ENCODE assay signal across 9 mouse cellular contexts in genomic region chr6:99803983-99804904, GRCm38 (mm10).
DNase-seq lines count a peak whose midpoint lies in the region; ATAC-seq and TF ChIP-seq lines count a peak whose summit lies in the region.
"Had no signal": no experiment of that assay in that cellular context is flagged by ENCODE, and none has a peak within 500 bp of the region (broad histone marks: within the 10 kb centered on the region; RNA-seq: fewer than 3 reads in every experiment).

No protein-coding gene starts in this region.

- peak overlapping the region; percentile 51; the same call in 1 of the 2 replicates for H3K4me2 ChIP-seq in CH12.LX (ENCODE audit: insufficient read depth, low read depth, poor library complexity, severe bottlenecking)
- peak overlapping the region; percentile 53 for H3K4me2 ChIP-seq in forebrain, embryonic 12.5 days
- peak overlapping the region; percentile 32; the same call in 1 of the 2 replicates for H3K4me2 ChIP-seq in heart, postnatal 0 days (ENCODE audit: low read depth, low read length)
- no peak overlapping the region for H3K4me2 ChIP-seq in liver, embryonic 14.5 days (ENCODE audit: low read depth)
- peak overlapping the region; percentile 46 for H3K4me2 ChIP-seq in neural tube, embryonic 15.5 days
- H3K4me2 ChIP-seq: liver, embryonic 15.5 days had no signal

- H3K79me2 ChIP-seq in CH12.LX (replicated peaks; ENCODE audit: control insufficient read depth, extremely low read depth, insufficient read depth, poor library complexity, severe bottlenecking) = no peaks in the 10 kb centered on the region

- H3K9me3 ChIP-seq in CH12.LX (replicated peaks; ENCODE audit: low read length) = peaks cover 7% of the 10 kb centered on the region
- H3K9me3 ChIP-seq in forebrain, embryonic 12.5 days = 0 out of 2 replicates have a peak, but pooled peaks cover 3% of the 10 kb centered on the region
- no peaks in the 10 kb centered on the region for H3K9me3 ChIP-seq in heart, postnatal 0 days (replicated peaks; ENCODE audit: control insufficient read depth, low read length)
- no peaks in the 10 kb centered on the region for H3K9me3 ChIP-seq in liver, embryonic 14.5 days (ENCODE audit: control insufficient read depth, low read length)
- H3K9me3 ChIP-seq in neural tube, embryonic 15.5 days (replicated peaks) = no peaks in the 10 kb centered on the region
- H3K9me3 ChIP-seq: liver, embryonic 15.5 days had no signal

- no peak for TF ChIP-seq EP300 in CH12.LX (IDR thresholded peaks at IDR 0.05; ENCODE audit: low read length)
- TF ChIP-seq EP300 in heart, postnatal 0 days (IDR thresholded peaks at IDR 0.05; ENCODE audit: low read depth) = no peak
- no peak for TF ChIP-seq EP300 in liver, embryonic 14.5 days (IDR thresholded peaks at IDR 0.05; ENCODE audit: low read depth)

- peak; percentile 91 for TF ChIP-seq RAD21 in CH12.LX (IDR thresholded peaks at IDR 0.05; ENCODE audit: low read depth, low read length)

- H3K4me1 ChIP-seq in CH12.LX (ENCODE audit: control insufficient read depth in 1 of 2, insufficient read depth in 2 of 2) = peaks cover 7 to 21% of the 10 kb centered on the region in 2 experiments; a peak in 3 of 4 replicates
- peaks cover 7% of the 10 kb centered on the region for H3K4me1 ChIP-seq in forebrain, embryonic 12.5 days
- peaks cover 8% of the 10 kb centered on the region for H3K4me1 ChIP-seq in heart, postnatal 0 days (ENCODE audit: control insufficient read depth, insufficient read depth)
- no peaks in the 10 kb centered on the region for H3K4me1 ChIP-seq in liver, embryonic 14.5 days (replicated peaks; ENCODE audit: control insufficient read depth in 2 of 2, insufficient read depth in 2 of 2, low read length in 1 of 2)
- H3K4me1 ChIP-seq in neural tube, embryonic 15.5 days = peaks cover 10% of the 10 kb centered on the region
- H3K4me1 ChIP-seq: liver, embryonic 15.5 days had no signal

- peak; percentile 87 for DNase-seq in CH12.LX (ENCODE audit: extremely low read depth)
- peak; percentile 25 for DNase-seq in c-Kit-positive CD71-positive TER-119-negative erythroid progenitor cells, embryonic 14.5 days (ENCODE audit: low read depth)
- DNase-seq in heart, postnatal 0 days (ENCODE audit: low spot score) = peak; percentile 54
- peak; percentile 83 to 95 for DNase-seq in kidney, postnatal 36 days
- DNase-seq in liver, embryonic 14.5 days (ENCODE audit: low read depth in 3 of 3, low spot score in 3 of 3) = peak in 1 of 3 experiments; percentile 7
- peak; percentile 86 for DNase-seq in testis, postnatal 14 days (ENCODE audit: low spot score)

- no peaks in the 10 kb centered on the region for H3K36me3 ChIP-seq in CH12.LX (replicated peaks in 1 of 2; ENCODE audit: control insufficient read depth in 1 of 2, insufficient read depth in 1 of 2, low read length in 1 of 2)
- H3K36me3 ChIP-seq in forebrain, embryonic 12.5 days (replicated peaks) = no peaks in the 10 kb centered on the region
- H3K36me3 ChIP-seq in heart, postnatal 0 days (replicated peaks; ENCODE audit: control insufficient read depth, insufficient read depth, low read length) = no peaks in the 10 kb centered on the region
- H3K36me3 ChIP-seq in liver, embryonic 14.5 days (replicated peaks; ENCODE audit: control insufficient read depth, insufficient read depth, low read depth) = no peaks in the 10 kb centered on the region
- no peaks in the 10 kb centered on the region for H3K36me3 ChIP-seq in neural tube, embryonic 15.5 days
- H3K36me3 ChIP-seq: liver, embryonic 15.5 days had no signal

- 17% methylated on average over 25 of the region's 25 CpGs for WGBS in forebrain, embryonic 12.5 days
- WGBS in heart, postnatal 0 days = 21% methylated on average over 25 of the region's 25 CpGs
- WGBS in liver, embryonic 14.5 days (ENCODE audit: insufficient replicate concordance) = 20% methylated on average over 25 of the region's 25 CpGs
- 24% methylated on average over 25 of the region's 25 CpGs for WGBS in neural tube, embryonic 15.5 days

- peak; percentile 93 for ATAC-seq in forebrain, embryonic 12.5 days (ENCODE audit: low FRiP score)
- ATAC-seq in heart, postnatal 0 days (ENCODE audit: insufficient read depth, low read depth) = peak; percentile 77; the same call in 1 of the 2 replicates
- no peak for ATAC-seq in liver, embryonic 14.5 days (ENCODE audit: insufficient read depth)
- peak; percentile 91 for ATAC-seq in neural tube, embryonic 15.5 days (ENCODE audit: low FRiP score)

- peak overlapping the region in 1 of 3 experiments; percentile 42 for H3K4me3 ChIP-seq in CH12.LX (replicated peaks in 1 of 3; ENCODE audit: low read depth in 2 of 3, low read length in 2 of 3, poor library complexity in 1 of 3)
- peak overlapping the region; percentile 24 for H3K4me3 ChIP-seq in forebrain, embryonic 12.5 days (replicated peaks)
- H3K4me3 ChIP-seq in heart, postnatal 0 days (ENCODE audit: low read depth, low read length) = no peak overlapping the region
- no peak overlapping the region for H3K4me3 ChIP-seq in liver, embryonic 14.5 days (ENCODE audit: insufficient read depth in 1 of 2, low read depth in 2 of 2, low read length in 2 of 2)
- no peak overlapping the region for H3K4me3 ChIP-seq in neural tube, embryonic 15.5 days (replicated peaks)
- H3K4me3 ChIP-seq: liver, embryonic 15.5 days had no signal

- peak; percentile 90 to 93 for TF ChIP-seq CTCF in CH12.LX (conservative IDR thresholded peaks at IDR 0.05 in 1 of 2, IDR thresholded peaks at IDR 0.05 in 1 of 2; ENCODE audit: low read depth in 2 of 2, low read length in 2 of 2)
- peak; percentile 100 for TF ChIP-seq CTCF in heart, postnatal 0 days (IDR thresholded peaks at IDR 0.05; ENCODE audit: low read depth)
- peak; percentile 99 for TF ChIP-seq CTCF in liver, embryonic 14.5 days (IDR thresholded peaks at IDR 0.05; ENCODE audit: low read depth)

- no peak for TF ChIP-seq POLR2A in CH12.LX (IDR thresholded peaks at IDR 0.05; ENCODE audit: low read depth, low read length)

- no peak overlapping the region for H3K27ac ChIP-seq in CH12.LX (ENCODE audit: insufficient read depth, low read depth)
- H3K27ac ChIP-seq in forebrain, embryonic 12.5 days = no peak overlapping the region
- no peak overlapping the region for H3K27ac ChIP-seq in heart, postnatal 0 days (ENCODE audit: low read depth)
- no peak overlapping the region for H3K27ac ChIP-seq in liver, embryonic 14.5 days
- no peak overlapping the region for H3K27ac ChIP-seq in neural tube, embryonic 15.5 days (replicated peaks)
- H3K27ac ChIP-seq: liver, embryonic 15.5 days had no signal

- dilution Hi-C loops in CH12.LX (cut with MboI; ENCODE audit: extremely low pct_ligation_motif_present, extremely low pct_unique_long_range_greater_than_20kb, low sequenced_read_pairs) = no loop called here

- H3K27me3 ChIP-seq in CH12.LX (replicated peaks) = no peaks in the 10 kb centered on the region
- H3K27me3 ChIP-seq in forebrain, embryonic 12.5 days = peaks cover 17% of the 10 kb centered on the region
- H3K27me3 ChIP-seq in heart, postnatal 0 days (ENCODE audit: control insufficient read depth, insufficient read depth, low read length) = peaks cover 14% of the 10 kb centered on the region; the same call in 1 of the 2 replicates
- no peaks in the 10 kb centered on the region for H3K27me3 ChIP-seq in liver, embryonic 14.5 days (ENCODE audit: control insufficient read depth, insufficient read depth, low read length)
- H3K27me3 ChIP-seq in neural tube, embryonic 15.5 days (replicated peaks) = peaks cover 3% of the 10 kb centered on the region; the same call in 1 of the 2 replicates
- H3K27me3 ChIP-seq: liver, embryonic 15.5 days had no signal

- in situ Hi-C loops in CH12.LX (cut with MboI; ENCODE audit: low pct_ligation_motif_present, low pct_unique_long_range_greater_than_20kb, low sequenced_read_pairs) = loop anchor here (5.0 kb wide), 1 partner anchor 38 kb away; no protein-coding TSS in a partner anchor

- H3K9ac ChIP-seq in CH12.LX (ENCODE audit: insufficient read depth, low read depth) = no peak overlapping the region
- peak overlapping the region; percentile 56 for H3K9ac ChIP-seq in forebrain, embryonic 12.5 days
- H3K9ac ChIP-seq in heart, postnatal 0 days (replicated peaks; ENCODE audit: low read depth, low read length) = no peak overlapping the region
- H3K9ac ChIP-seq in liver, embryonic 14.5 days (replicated peaks) = no peak overlapping the region
- H3K9ac ChIP-seq in neural tube, embryonic 15.5 days (replicated peaks) = no peak overlapping the region
- H3K9ac ChIP-seq: liver, embryonic 15.5 days had no signal

TF ChIP-seq in CH12.LX, 34 proteins besides CTCF, POLR2A, EP300 and RAD21:
- TF ChIP-seq SMC3 (IDR thresholded peaks at IDR 0.05; ENCODE audit: low read depth, low read length) = peak; percentile 94
- TF ChIP-seq TCF12 (IDR thresholded peaks at IDR 0.05; ENCODE audit: low read depth, low read length) = no peak
- TF ChIP-seq NELFE (IDR thresholded peaks at IDR 0.05; ENCODE audit: low read depth, low read length) = no peak
- TF ChIP-seq USF1 (IDR thresholded peaks at IDR 0.05; ENCODE audit: low read depth, low read length) = no peak
- TF ChIP-seq IRF4 (IDR thresholded peaks at IDR 0.05; ENCODE audit: low read depth, low read length) = peak; percentile 51
- no peak for TF ChIP-seq TBP (conservative IDR thresholded peaks at IDR 0.05; ENCODE audit: low read depth, low read length)
- no peak for TF ChIP-seq UBTF (IDR thresholded peaks at IDR 0.05; ENCODE audit: low read depth, low read length)
- TF ChIP-seq GABPA (IDR thresholded peaks at IDR 0.05; ENCODE audit: insufficient replicate concordance, low read depth, low read length) = no peak
- no peak for TF ChIP-seq ETS1 (conservative IDR thresholded peaks at IDR 0.05; ENCODE audit: low read depth, low read length)
- no peak for TF ChIP-seq ZC3H11A (IDR thresholded peaks at IDR 0.05; ENCODE audit: low read depth, low read length)
- no peak for TF ChIP-seq MAZ (IDR thresholded peaks at IDR 0.05; ENCODE audit: low read depth, low read length)
